Mouse (Mus musculus) liver, adult (tissue): ENCODE data around the gene Tnks2.

Source experiments
- GATA4 ChIP-seq: IDR thresholded peaks from 2 replicates; pipeline ENCODE4 v1.6.1; 2014; ENCODE audit warnings: mild to moderate bottlenecking, low read length; ENCODE audit not compliant: insufficient replicate concordance

Tnks2 gene

GRCm38 (mm10) chr19:36932613-36933012 lies 98.6 kb downstream of the Tnks2 start:
- no peak for TF ChIP-seq GATA4

GRCm38 (mm10) chr19:36936285-36936684 lies 102.3 kb downstream of the Tnks2 start:
- TF ChIP-seq GATA4 = no peak

GRCm38 (mm10) chr19:36938008-36938407 lies 104.0 kb downstream of the Tnks2 start:
- no peak for TF ChIP-seq GATA4

- TF ChIP-seq GATA4 = no peak
Measured at GRCm38 (mm10) chr19:36940064-36940463, 106.0 kb downstream of the Tnks2 start.
